Mouse (Mus musculus): ENCODE measurements around the gene Mettl5. TPM values are rescaled to one million over a fixed set of nuclear protein-coding genes. Genes with fewer than 3 reads are reported as not detected.

Gene Mettl5
- 8.4 and 8.5 TPM in 2 replicates for polyA plus RNA-seq (2012; rRNA removed)

GRCm38 (mm10) chr2:69885451-69886305 lies at the start of gene Mettl5:
Mettl5 (minus strand) TSS chr2:69885615.

GRCm38 (mm10) chr2:69897039-69897617 lies 11.7 kb upstream of the Mettl5 start, which contains the start of gene Ubr3:
Ubr3 (plus strand) TSS chr2:69897246.

GRCm38 (mm10) chr2:69861485-69862091 lies 23.8 kb downstream of the Mettl5 start, which contains the start of gene Ssb:
Ssb (plus strand) TSS chr2:69861562.

GRCm38 (mm10) chr2:69821711-69822110 lies 63.7 kb downstream of the Mettl5 start, which contains the start of gene Klhl23:
Klhl23 (plus strand) TSS chr2:69821944.

Other genes with a start within 250 kb of the Mettl5 start
- gene Bbs5, start 238.4 kb downstream of the Mettl5 start, polyA plus RNA-seq (2012; rRNA removed) = 2.4 and 2.9 TPM in 2 replicates
- 0.02 and 0.04 TPM in 2 replicates for gene Klhl41, start 215.5 kb downstream of the Mettl5 start, polyA plus RNA-seq (2012; rRNA removed)
- gene Fastkd1, start 172.1 kb downstream of the Mettl5 start, polyA plus RNA-seq (2012; rRNA removed) = 4.9 and 6.8 TPM in 2 replicates
- 7.7 and 8.0 TPM in 2 replicates for gene Ppig, start 163.1 kb downstream of the Mettl5 start, polyA plus RNA-seq (2012; rRNA removed)
- 0.29 and 0.39 TPM in 2 replicates for gene Ccdc173, start 96.0 kb downstream of the Mettl5 start, polyA plus RNA-seq (2012; rRNA removed)
- gene Phospho2, start 96.0 kb downstream of the Mettl5 start, polyA plus RNA-seq (2012; rRNA removed) = 8.4 and 13.4 TPM in 2 replicates
- gene Klhl23, start 63.7 kb downstream of the Mettl5 start, polyA plus RNA-seq (2012; rRNA removed) = 8.1 and 10.1 TPM in 2 replicates
- 50.9 and 51.9 TPM in 2 replicates for gene Ssb, start 24.1 kb downstream of the Mettl5 start, polyA plus RNA-seq (2012; rRNA removed)
- gene Ubr3, start 11.6 kb upstream of the Mettl5 start, polyA plus RNA-seq (2012; rRNA removed) = 8.9 and 9.6 TPM in 2 replicates
- gene Myo3b, start 153.5 kb upstream of the Mettl5 start, polyA plus RNA-seq (2012; rRNA removed) = not detected in 2 replicates

Data from liver, embryonic 18 days (tissue).